26 mouse cellular contexts compared by ENCODE assay signal in the genomic region with DNA sequence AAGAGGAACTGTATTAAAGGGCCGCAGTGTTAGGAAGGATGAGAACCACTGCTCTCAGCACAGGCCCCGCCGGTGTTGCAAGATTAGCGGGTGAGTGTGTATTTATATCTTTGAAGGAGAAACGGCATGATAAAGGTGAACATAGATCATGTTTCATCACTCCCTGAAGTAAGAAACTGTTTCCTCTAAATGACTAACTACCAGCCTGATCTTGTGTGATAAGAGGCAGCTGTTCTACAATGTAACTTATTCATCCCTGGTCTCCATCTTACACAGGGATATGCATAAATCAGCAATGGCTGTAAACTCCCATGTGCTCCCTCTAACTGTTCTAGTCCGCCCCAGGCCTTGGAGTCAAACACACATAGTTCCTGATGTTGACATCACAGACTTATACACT. TPM values are rescaled to one million over a fixed set of nuclear protein-coding genes. Genes with fewer than 3 reads are reported as not detected.
DNase-seq lines count a peak whose midpoint lies in the region; ATAC-seq and TF ChIP-seq lines count a peak whose summit lies in the region.
"Had no signal": no experiment of that assay in that cellular context is flagged by ENCODE, and none has a peak within 500 bp of the region (broad histone marks: within the 10 kb centered on the region; RNA-seq: fewer than 3 reads in every experiment).

No protein-coding gene starts in this region.

- H3K4me2 ChIP-seq in kidney, embryonic 14.5 days (replicated peaks; ENCODE audit: low read depth, low read length) = no peak overlapping the region
- H3K4me2 ChIP-seq: embryonic facial prominence, embryonic 13.5 days; forebrain, embryonic 13.5 days; heart, embryonic 11.5 days; heart, embryonic 15.5 days; hindbrain, embryonic 13.5 days had no signal

- H3K4me1 ChIP-seq in kidney, embryonic 14.5 days (ENCODE audit: control insufficient read depth, insufficient read depth, low read length) = no peaks in the 10 kb centered on the region
- H3K4me1 ChIP-seq in kidney, adult 2 months (ENCODE audit: control insufficient read depth, insufficient read depth, low read length) = no peaks in the 10 kb centered on the region
- H3K4me1 ChIP-seq: embryonic facial prominence, embryonic 13.5 days; forebrain, embryonic 13.5 days; heart, embryonic 15.5 days; hindbrain, embryonic 13.5 days had no signal

- H3K36me3 ChIP-seq in kidney, embryonic 14.5 days (ENCODE audit: control insufficient read depth, insufficient read depth, low read length) = no peaks in the 10 kb centered on the region
- no peaks in the 10 kb centered on the region for H3K36me3 ChIP-seq in kidney, adult 2 months (ENCODE audit: control insufficient read depth, insufficient read depth, low read length)
- H3K36me3 ChIP-seq: embryonic facial prominence, embryonic 13.5 days; heart, embryonic 15.5 days; hindbrain, embryonic 13.5 days had no signal

- no peak overlapping the region for H3K9ac ChIP-seq in kidney, embryonic 14.5 days (ENCODE audit: low read depth, low read length)
- H3K9ac ChIP-seq: embryonic facial prominence, embryonic 13.5 days; forebrain, embryonic 13.5 days; forebrain, postnatal 0 days; heart, embryonic 15.5 days; hindbrain, embryonic 13.5 days had no signal

- no peaks in the 10 kb centered on the region for H3K27me3 ChIP-seq in kidney, embryonic 14.5 days (ENCODE audit: control insufficient read depth, insufficient read depth, low read length)
- H3K27me3 ChIP-seq in kidney, adult 2 months (replicated peaks; ENCODE audit: control insufficient read depth, insufficient read depth, low read length) = no peaks in the 10 kb centered on the region
- H3K27me3 ChIP-seq: embryonic facial prominence, embryonic 13.5 days; forebrain, embryonic 13.5 days; heart, embryonic 15.5 days; hindbrain, embryonic 13.5 days had no signal

- no peak for TF ChIP-seq POLR2A in kidney, adult 2 months (IDR thresholded peaks at IDR 0.05; ENCODE audit: low read depth, low read length)

- no peak overlapping the region for H3K4me3 ChIP-seq in kidney, embryonic 14.5 days (ENCODE audit: low read length)
- H3K4me3 ChIP-seq in kidney, adult 2 months (ENCODE audit: insufficient read depth, low read depth, low read length) = no peak overlapping the region
- H3K4me3 ChIP-seq: embryonic facial prominence, embryonic 13.5 days; forebrain, embryonic 13.5 days; gastrocnemius, adult 2 months; heart, embryonic 15.5 days; hindbrain, embryonic 13.5 days had no signal

- peak; percentile 88 for ATAC-seq in kidney, embryonic 14.5 days (ENCODE audit: low FRiP score, low TSS enrichment)
- ATAC-seq in granulocyte monocyte progenitor cell, adult 5-6 weeks (replicated peaks; ENCODE audit: poor library complexity, severe bottlenecking) = peak; percentile 44
- peak; percentile 31; the same call in 1 of the 2 replicates for ATAC-seq in megakaryocyte progenitor cell, adult 5-6 weeks (replicated peaks; ENCODE audit: poor library complexity)
- ATAC-seq in erythroid progenitor cell, adult 5-6 weeks (replicated peaks; ENCODE audit: low FRiP score, poor library complexity, severe bottlenecking) = no peak
- ATAC-seq: forebrain, embryonic 13.5 days; forebrain, postnatal 0 days; hindbrain, postnatal 0 days had no signal

- 0 out of 2 replicates have a peak, but pooled peaks cover 2% of the 10 kb centered on the region for H3K9me3 ChIP-seq in kidney, embryonic 14.5 days (ENCODE audit: control insufficient read depth, low read length)
- H3K9me3 ChIP-seq: heart, embryonic 15.5 days; hindbrain, embryonic 13.5 days had no signal

- no peak for DNase-seq in kidney, adult 2 months
- peak; percentile 91 for DNase-seq in 416B (ENCODE audit: low read depth)
- DNase-seq in cerebellum, postnatal 36 days = no peak
- DNase-seq in heart, adult 9 months (ENCODE audit: low spot score in 2 of 2) = no peak
- DNase-seq: adrenal gland, adult 8-10 months; adrenal gland, postnatal 36 days; cerebellum, adult 11 months; cerebellum, adult 8-10 months; cerebellum, postnatal 25 days; forebrain, postnatal 0 days; gastrocnemius, adult 2 months; gastrocnemius, postnatal 36 days; heart, adult 18-20 months; heart, postnatal 14 days had no signal

- H3K27ac ChIP-seq in kidney, embryonic 14.5 days (ENCODE audit: low read depth, low read length) = no peak overlapping the region
- H3K27ac ChIP-seq in kidney, adult 2 months (ENCODE audit: insufficient read depth, low read depth, low read length) = no peak overlapping the region
- H3K27ac ChIP-seq: embryonic facial prominence, embryonic 13.5 days; forebrain, embryonic 13.5 days; gastrocnemius, adult 2 months; heart, embryonic 15.5 days; hindbrain, embryonic 13.5 days; hindbrain, postnatal 0 days had no signal

- WGBS in kidney, embryonic 14.5 days = 18% methylated on average over 6 of the region's 6 CpGs
- whole genome bisulfite sequencing in kidney, adult 2 months = 40% methylated on average over 6 of the region's 6 CpGs

- no peak for TF ChIP-seq CTCF in kidney, adult 2 months (conservative IDR thresholded peaks at IDR 0.05; ENCODE audit: insufficient read depth, insufficient read length, low read depth, low read length)

RNA-seq across cellular contexts. Expression of a gene that starts 22.5 kb away (rescaled TPM):
- not detected in 2 replicates for polyA plus RNA-seq in kidney, embryonic 14.5 days (2014; fragmentation: Nextera tagmentation; extraction: Ambion mirVana)
- not detected in 2 replicates for polyA plus RNA-seq in kidney, adult 2 months (2012; rRNA removed)
- not detected in 2 replicates for total RNA-seq in granulocyte monocyte progenitor cell, adult 5-6 weeks (2014; fragmentation: Nextera tagmentation)
- not detected in 2 replicates for total RNA-seq in granulocyte monocyte progenitor cell, adult 5-6 weeks (2017)
- total RNA-seq in megakaryocyte progenitor cell, adult 5-6 weeks (2015) = not detected in 2 replicates
- total RNA-seq in megakaryocyte progenitor cell, adult 5-6 weeks (2017) = not detected in 2 replicates
- not detected in 2 replicates for total RNA-seq in erythroid progenitor cell, adult 5-6 weeks (2015; ENCODE audit: low replicate concordance)
- total RNA-seq in erythroid progenitor cell, adult 5-6 weeks (2017; ENCODE audit: low replicate concordance) = not detected in 2 replicates
- total RNA-seq: adrenal gland, adult 8-10 months; adrenal gland, postnatal 36 days; ES-E14; forebrain, postnatal 0 days; gastrocnemius, adult 2 months; gastrocnemius, postnatal 36 days; heart, adult 18-20 months; heart, postnatal 14 days; hematopoietic stem cell, adult 5-6 weeks; hindbrain, postnatal 0 days had no signal
- polyA plus RNA-seq: embryonic facial prominence, embryonic 13.5 days; forebrain, embryonic 13.5 days; forebrain, postnatal 0 days; heart, embryonic 11.5 days; heart, embryonic 15.5 days; hindbrain, embryonic 13.5 days; hindbrain, postnatal 0 days had no signal

RNA-seq across cellular contexts. Expression of a gene that starts 24.8 kb away (rescaled TPM):
- not detected in 2 replicates for polyA plus RNA-seq in kidney, embryonic 14.5 days (2014; fragmentation: Nextera tagmentation; extraction: Ambion mirVana)
- polyA plus RNA-seq in kidney, adult 2 months (2012; rRNA removed) = 0.77 and 1.3 TPM in 2 replicates
- not detected in 2 replicates for total RNA-seq in granulocyte monocyte progenitor cell, adult 5-6 weeks (2014; fragmentation: Nextera tagmentation)
- total RNA-seq in granulocyte monocyte progenitor cell, adult 5-6 weeks (2017) = not detected in 2 replicates
- not detected in 2 replicates for total RNA-seq in megakaryocyte progenitor cell, adult 5-6 weeks (2015)
- not detected in 2 replicates for total RNA-seq in megakaryocyte progenitor cell, adult 5-6 weeks (2017)
- not detected in 2 replicates for total RNA-seq in erythroid progenitor cell, adult 5-6 weeks (2015; ENCODE audit: low replicate concordance)
- total RNA-seq in erythroid progenitor cell, adult 5-6 weeks (2017; ENCODE audit: low replicate concordance) = not detected in 2 replicates
- total RNA-seq: forebrain, postnatal 0 days; heart, postnatal 14 days; hematopoietic stem cell, adult 5-6 weeks; hindbrain, postnatal 0 days had no signal
- polyA plus RNA-seq: embryonic facial prominence, embryonic 13.5 days; forebrain, embryonic 13.5 days; forebrain, postnatal 0 days; heart, embryonic 11.5 days; heart, embryonic 15.5 days; hindbrain, embryonic 13.5 days; hindbrain, postnatal 0 days had no signal
